In the genomic region with DNA sequence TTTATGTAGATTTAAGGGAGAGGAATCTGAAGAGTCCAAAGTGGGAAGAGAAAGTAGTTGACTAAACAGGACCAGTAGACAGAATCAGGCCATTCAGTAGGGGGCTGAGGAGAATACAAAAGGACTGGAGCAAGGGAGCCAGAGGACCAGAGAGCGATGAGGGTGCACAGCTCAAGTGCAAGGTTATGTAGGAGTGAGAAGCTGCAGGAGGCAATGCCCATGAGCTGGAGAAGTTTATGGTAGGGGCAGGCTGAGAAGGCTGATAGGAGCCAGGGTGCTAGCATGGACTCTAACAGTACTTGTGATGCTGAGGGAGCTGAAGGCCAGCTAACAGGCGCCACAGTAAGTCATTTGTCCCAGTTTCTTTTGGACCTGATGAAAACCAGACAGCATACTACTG, we compare ENCODE assay signal across 24 mouse cellular contexts.
A peak's percentile ranks its signal among the peaks of the same experiment; 100 is the strongest.
DNase-seq lines count a peak whose midpoint lies in the region; ATAC-seq lines count a peak whose summit lies in the region.
"Had no signal": no experiment of that assay in that cellular context is flagged by ENCODE, and none has a peak within 500 bp of the region (broad histone marks: within the 10 kb centered on the region; RNA-seq: fewer than 3 reads in every experiment).

No protein-coding gene starts in this region.

- no peaks in the 10 kb centered on the region for H3K9me3 ChIP-seq in forebrain, embryonic 15.5 days
- no peaks in the 10 kb centered on the region for H3K9me3 ChIP-seq in forebrain, embryonic 13.5 days (replicated peaks)
- no peaks in the 10 kb centered on the region for H3K9me3 ChIP-seq in hindbrain, embryonic 13.5 days
- H3K9me3 ChIP-seq in hindbrain, embryonic 14.5 days (ENCODE audit: control insufficient read depth, low read length) = no peaks in the 10 kb centered on the region
- no peaks in the 10 kb centered on the region for H3K9me3 ChIP-seq in midbrain, embryonic 10.5 days (replicated peaks)
- H3K9me3 ChIP-seq in midbrain, embryonic 13.5 days = no peaks in the 10 kb centered on the region
- H3K9me3 ChIP-seq in hindbrain, embryonic 16.5 days (ENCODE audit: control insufficient read depth, low read length) = no peaks in the 10 kb centered on the region
- H3K9me3 ChIP-seq: forebrain, embryonic 10.5 days; heart, embryonic 12.5 days; heart, embryonic 15.5 days had no signal

- H3K36me3 ChIP-seq in forebrain, embryonic 15.5 days = no peaks in the 10 kb centered on the region
- H3K36me3 ChIP-seq in forebrain, embryonic 13.5 days (ENCODE audit: poor library complexity, severe bottlenecking) = no peaks in the 10 kb centered on the region
- no peaks in the 10 kb centered on the region for H3K36me3 ChIP-seq in hindbrain, embryonic 13.5 days
- no peaks in the 10 kb centered on the region for H3K36me3 ChIP-seq in hindbrain, embryonic 14.5 days (replicated peaks; ENCODE audit: control insufficient read depth, insufficient read depth)
- no peaks in the 10 kb centered on the region for H3K36me3 ChIP-seq in midbrain, embryonic 10.5 days
- H3K36me3 ChIP-seq in midbrain, embryonic 13.5 days = no peaks in the 10 kb centered on the region
- H3K36me3 ChIP-seq in hindbrain, embryonic 16.5 days (ENCODE audit: control insufficient read depth, insufficient read depth, low read length) = no peaks in the 10 kb centered on the region
- H3K36me3 ChIP-seq: forebrain, embryonic 10.5 days; heart, embryonic 12.5 days; heart, embryonic 15.5 days had no signal

- H3K4me1 ChIP-seq in forebrain, embryonic 15.5 days = peaks cover 61% of the 10 kb centered on the region
- H3K4me1 ChIP-seq in forebrain, embryonic 13.5 days = peaks cover 38% of the 10 kb centered on the region
- peaks cover 40% of the 10 kb centered on the region for H3K4me1 ChIP-seq in hindbrain, embryonic 13.5 days (replicated peaks)
- H3K4me1 ChIP-seq in hindbrain, embryonic 14.5 days (replicated peaks; ENCODE audit: control insufficient read depth, insufficient read depth, low read length) = peaks cover 10% of the 10 kb centered on the region
- peaks cover 13% of the 10 kb centered on the region; the same call in 1 of the 2 replicates for H3K4me1 ChIP-seq in midbrain, embryonic 10.5 days
- H3K4me1 ChIP-seq in midbrain, embryonic 13.5 days (replicated peaks) = peaks cover 25% of the 10 kb centered on the region
- peaks cover 16% of the 10 kb centered on the region for H3K4me1 ChIP-seq in hindbrain, embryonic 16.5 days (ENCODE audit: control insufficient read depth, insufficient read depth, low read depth, low read length)

- H3K4me2 ChIP-seq in forebrain, embryonic 15.5 days (replicated peaks) = no peak overlapping the region
- H3K4me2 ChIP-seq in forebrain, embryonic 13.5 days = no peak overlapping the region
- H3K4me2 ChIP-seq in hindbrain, embryonic 13.5 days = no peak overlapping the region
- H3K4me2 ChIP-seq in hindbrain, embryonic 14.5 days (replicated peaks) = no peak overlapping the region
- H3K4me2 ChIP-seq in midbrain, embryonic 13.5 days (replicated peaks) = no peak overlapping the region
- no peak overlapping the region for H3K4me2 ChIP-seq in hindbrain, embryonic 16.5 days (ENCODE audit: low read length)
- H3K4me2 ChIP-seq: heart, embryonic 12.5 days; heart, embryonic 15.5 days had no signal

- ATAC-seq in forebrain, embryonic 15.5 days (replicated peaks) = 0 out of 2 replicates have a peak, but pooled peaks have one; percentile 21
- ATAC-seq in forebrain, embryonic 13.5 days = no peak
- no peak for ATAC-seq in hindbrain, embryonic 13.5 days (ENCODE audit: low FRiP score)
- no peak for ATAC-seq in hindbrain, embryonic 14.5 days (ENCODE audit: low FRiP score)
- ATAC-seq in midbrain, embryonic 13.5 days = no peak
- ATAC-seq in hindbrain, embryonic 16.5 days = 0 out of 2 replicates have a peak, but pooled peaks have one; percentile 41
- ATAC-seq: activated CD4-positive, CD25-positive, alpha-beta regulatory T cell, adult 4 months; forebrain, embryonic 14.5 days; intestine, postnatal 0 days had no signal

- no peak overlapping the region for H3K27ac ChIP-seq in forebrain, embryonic 15.5 days (replicated peaks)
- H3K27ac ChIP-seq in forebrain, embryonic 13.5 days = no peak overlapping the region
- peak overlapping the region; percentile 27; the same call in 1 of the 2 replicates for H3K27ac ChIP-seq in hindbrain, embryonic 13.5 days
- H3K27ac ChIP-seq in hindbrain, embryonic 14.5 days = no peak overlapping the region
- 0 out of 2 replicates have a peak overlapping the region, but pooled peaks have one; percentile 23 for H3K27ac ChIP-seq in midbrain, embryonic 10.5 days (replicated peaks)
- H3K27ac ChIP-seq in midbrain, embryonic 13.5 days = no peak overlapping the region
- H3K27ac ChIP-seq in hindbrain, embryonic 16.5 days (ENCODE audit: low read depth, low read length) = 0 out of 2 replicates have a peak overlapping the region, but pooled peaks have one; percentile 23
- H3K27ac ChIP-seq: forebrain, embryonic 10.5 days; gastrocnemius, adult 2 months; heart, embryonic 15.5 days had no signal

- no peak overlapping the region for H3K9ac ChIP-seq in forebrain, embryonic 15.5 days (replicated peaks)
- no peak overlapping the region for H3K9ac ChIP-seq in forebrain, embryonic 13.5 days
- H3K9ac ChIP-seq in hindbrain, embryonic 13.5 days = no peak overlapping the region
- no peak overlapping the region for H3K9ac ChIP-seq in hindbrain, embryonic 14.5 days
- no peak overlapping the region for H3K9ac ChIP-seq in midbrain, embryonic 13.5 days (replicated peaks)
- H3K9ac ChIP-seq in hindbrain, embryonic 16.5 days (ENCODE audit: low read depth, low read length) = no peak overlapping the region
- H3K9ac ChIP-seq: heart, embryonic 12.5 days; heart, embryonic 15.5 days had no signal

- H3K27me3 ChIP-seq in forebrain, embryonic 15.5 days = no peaks in the 10 kb centered on the region
- H3K27me3 ChIP-seq in forebrain, embryonic 13.5 days = no peaks in the 10 kb centered on the region
- no peaks in the 10 kb centered on the region for H3K27me3 ChIP-seq in hindbrain, embryonic 13.5 days
- H3K27me3 ChIP-seq in hindbrain, embryonic 14.5 days (ENCODE audit: control insufficient read depth, insufficient read depth, low read length) = no peaks in the 10 kb centered on the region
- H3K27me3 ChIP-seq in midbrain, embryonic 10.5 days (ENCODE audit: low read depth, poor library complexity, severe bottlenecking) = no peaks in the 10 kb centered on the region
- H3K27me3 ChIP-seq in midbrain, embryonic 13.5 days = no peaks in the 10 kb centered on the region
- no peaks in the 10 kb centered on the region for H3K27me3 ChIP-seq in hindbrain, embryonic 16.5 days (replicated peaks; ENCODE audit: control insufficient read depth, insufficient read depth, low read length)
- H3K27me3 ChIP-seq: heart, embryonic 12.5 days; heart, embryonic 15.5 days had no signal

- no peak overlapping the region for H3K4me3 ChIP-seq in forebrain, embryonic 15.5 days
- no peak overlapping the region for H3K4me3 ChIP-seq in forebrain, embryonic 13.5 days
- H3K4me3 ChIP-seq in hindbrain, embryonic 13.5 days = no peak overlapping the region
- no peak overlapping the region for H3K4me3 ChIP-seq in hindbrain, embryonic 14.5 days (replicated peaks; ENCODE audit: low read length)
- no peak overlapping the region for H3K4me3 ChIP-seq in midbrain, embryonic 10.5 days
- no peak overlapping the region for H3K4me3 ChIP-seq in midbrain, embryonic 13.5 days (replicated peaks)
- H3K4me3 ChIP-seq in hindbrain, embryonic 16.5 days (ENCODE audit: low read length) = no peak overlapping the region
- H3K4me3 ChIP-seq: forebrain, embryonic 10.5 days; gastrocnemius, adult 2 months; heart, embryonic 12.5 days; heart, embryonic 15.5 days had no signal

- WGBS in forebrain, embryonic 15.5 days = 77% methylated on average over 2 of the region's 2 CpGs
- WGBS in forebrain, embryonic 13.5 days = 87% methylated on average over 2 of the region's 2 CpGs
- 63% methylated on average over 2 of the region's 2 CpGs for WGBS in hindbrain, embryonic 13.5 days
- WGBS in hindbrain, embryonic 14.5 days = 60% methylated on average over 2 of the region's 2 CpGs
- 89% methylated on average over 2 of the region's 2 CpGs for WGBS in midbrain, embryonic 10.5 days
- WGBS in midbrain, embryonic 13.5 days = 88% methylated on average over 2 of the region's 2 CpGs
- WGBS in hindbrain, embryonic 16.5 days = 63% methylated on average over 2 of the region's 2 CpGs

- DNase-seq in hindbrain, embryonic 14.5 days (ENCODE audit: low spot score) = no peak
- no peak for DNase-seq in midbrain, embryonic 10.5 days (ENCODE audit: low spot score)
- no peak for DNase-seq in gastrocnemius, postnatal 4 days (ENCODE audit: low spot score in 2 of 2)
- DNase-seq: adrenal gland, adult 8-10 months; adrenal gland, postnatal 25 days; cerebellum, adult 11-12 months; cerebellum, adult 8-10 months; cerebellum, postnatal 10 days; gastrocnemius, adult 2 months; gastrocnemius, postnatal 14 days; heart, adult 18-20 months; heart, postnatal 10 days; heart, postnatal 36 days had no signal

Comparison
In these comparisons a context has a peak if more than half of its experiments do, and no peak if none do; other contexts are left out.
1. ATAC-seq: peak in forebrain, embryonic 15.5 days (single experiment) and hindbrain, embryonic 16.5 days (single experiment); none in forebrain, embryonic 13.5 days (single experiment), hindbrain, embryonic 13.5 days (single experiment), hindbrain, embryonic 14.5 days (single experiment) and midbrain, embryonic 13.5 days (single experiment).
2. H3K27ac ChIP-seq: peak in hindbrain, embryonic 13.5 days (single experiment), midbrain, embryonic 10.5 days (single experiment) and hindbrain, embryonic 16.5 days (single experiment); none in forebrain, embryonic 15.5 days (single experiment), forebrain, embryonic 13.5 days (single experiment), hindbrain, embryonic 14.5 days (single experiment) and midbrain, embryonic 13.5 days (single experiment).